Mouse (Mus musculus) forebrain, embryonic 14.5 days (tissue): ENCODE measurements at regions not wholly inside any gene's neighbourhood (a gene's known extent, or its start where the extent isn't known, plus 50 kb on each side); places are given as distances from the start of the nearest gene placed in this dataset.
A peak's percentile ranks its signal among the peaks of the same experiment; 100 is the strongest.

Experiments
- ATAC-seq: fragments of 200-750 bp; cut with Nextera tagmentation; 2 replicates; pipeline ENCODE4 v1.8.0; 2017; ENCODE audit warnings: mild to moderate bottlenecking, moderate library complexity
- DNase-seq: peaks from one replicate; pipeline ENCODE4 v3.0.0-alpha.2; 2015; ENCODE audit warnings: low spot score
- H3K27ac ChIP-seq: fragments of 300-500 bp; sonication (generic); 2 replicates; pipeline ENCODE4 v1.5.1; 2014; ENCODE audit warnings: low read depth, mild to moderate bottlenecking, control low read depth, low read length, moderate library complexity
- H3K27me3 ChIP-seq: fragments of 300-500 bp; sonication (generic); replicated peaks from 2 replicates; pipeline ENCODE4 v1.6.1; 2014; ENCODE audit warnings: low read length, control low read depth, mixed read lengths; ENCODE audit not compliant: control insufficient read depth, insufficient read depth
- H3K36me3 ChIP-seq: fragments of 300-500 bp; sonication (generic); 2 replicates; pipeline ENCODE4 v1.6.1; 2014; ENCODE audit warnings: low read length, control low read depth; ENCODE audit not compliant: control insufficient read depth, insufficient read depth
- H3K4me1 ChIP-seq: fragments of 300-500 bp; sonication (generic); 2 replicates; pipeline ENCODE4 v1.6.1; 2014; ENCODE audit warnings: antibody characterized with exemption, low read length, control low read depth; ENCODE audit not compliant: control insufficient read depth, insufficient read depth
- H3K4me2 ChIP-seq: fragments of 300-500 bp; sonication (generic); 2 replicates; pipeline ENCODE4 v1.6.1; 2014; ENCODE audit warnings: mild to moderate bottlenecking, control low read depth, low read length
- H3K4me3 ChIP-seq: fragments of 300-500 bp; sonication (generic); 2 replicates; pipeline ENCODE4 v1.5.1; 2014; ENCODE audit warnings: low read depth, low read length, control low read depth
- H3K9ac ChIP-seq: fragments of 300-500 bp; sonication (generic); 2 replicates; pipeline ENCODE4 v1.6.1; 2014; ENCODE audit warnings: mild to moderate bottlenecking, low read length, control low read depth, moderate library complexity
- H3K9me3 ChIP-seq: fragments of 300-500 bp; sonication (generic); replicated peaks from 2 replicates; pipeline ENCODE4 v1.6.1; 2016; ENCODE audit warnings: low read length, control low read depth, mixed read lengths; ENCODE audit not compliant: control insufficient read depth
- WGBS: fragments of 180-500 bp; shearing (Covaris S2); extraction: QIAGEN DNeasy Blood & Tissue Kit; methylation state at CpG from one replicate; pipeline ENCODE4 v1.1.7; 2014; 5-methylcytosine and 5-hydroxymethylcytosine counted together

DNA sequence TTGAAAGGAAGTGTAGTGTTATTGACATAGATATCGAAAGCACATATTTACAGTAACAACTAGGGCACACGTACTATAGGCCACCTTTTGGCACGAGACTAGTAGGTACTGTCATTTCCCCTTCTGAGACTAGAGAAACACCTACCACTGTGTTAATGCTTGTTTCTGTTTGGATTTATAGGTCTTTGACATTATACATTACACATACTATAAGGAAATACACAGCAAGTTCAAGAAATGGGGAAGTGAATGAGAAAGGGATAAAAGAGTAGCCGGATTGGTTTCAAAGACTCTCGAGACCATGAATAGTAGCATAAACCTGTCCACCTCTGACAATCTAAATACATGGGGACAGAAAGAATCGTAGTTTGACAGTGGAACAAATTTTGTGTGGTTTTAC is 900.3 kb upstream of the Pot1a start:
- Histone ChIP-seq H3K4me1 (no peaks in the 10 kb centered on the region), H3K9ac (no peak overlapping the region), H3K27ac (no peak overlapping the region), H3K36me3 (no peaks in the 10 kb centered on the region), H3K9me3 (no peaks in the 10 kb centered on the region), H3K4me2 (no peak overlapping the region), H3K4me3 (no peak overlapping the region), H3K27me3 (no peaks in the 10 kb centered on the region)
- WGBS: 90% methylated on average over 6 of the region's 6 CpGs
- ATAC-seq (no peak), DNase-seq (no peak)

DNA sequence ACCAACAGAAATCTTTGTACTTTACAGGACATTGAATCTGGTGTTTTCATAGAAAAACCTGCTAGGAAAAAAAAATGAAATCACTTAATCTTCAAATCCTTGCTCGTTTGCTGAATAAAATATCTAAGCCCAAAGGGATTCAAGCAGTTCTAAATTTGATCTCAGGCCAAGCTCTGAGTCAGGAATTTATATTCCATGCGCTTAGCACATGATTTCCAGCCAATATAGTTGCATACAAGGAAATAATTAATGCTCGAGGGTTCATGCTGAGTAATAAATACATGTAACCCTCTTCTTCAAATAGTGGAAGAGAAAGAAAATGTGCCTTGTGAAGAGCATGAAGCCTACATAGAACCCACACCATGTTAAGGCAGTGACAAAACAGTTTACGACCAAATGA is 899.8 kb upstream of the Pot1a start:
- Histone ChIP-seq H3K27ac (no peak overlapping the region), H3K9ac (no peak overlapping the region), H3K9me3 (no peaks in the 10 kb centered on the region), H3K4me3 (no peak overlapping the region), H3K4me2 (no peak overlapping the region), H3K36me3 (no peaks in the 10 kb centered on the region), H3K4me1 (no peaks in the 10 kb centered on the region), H3K27me3 (no peaks in the 10 kb centered on the region)
- DNase-seq: peak; percentile 45
- ATAC-seq: no peak
- 75% methylated on average over 4 of the region's 4 CpGs for WGBS

DNA sequence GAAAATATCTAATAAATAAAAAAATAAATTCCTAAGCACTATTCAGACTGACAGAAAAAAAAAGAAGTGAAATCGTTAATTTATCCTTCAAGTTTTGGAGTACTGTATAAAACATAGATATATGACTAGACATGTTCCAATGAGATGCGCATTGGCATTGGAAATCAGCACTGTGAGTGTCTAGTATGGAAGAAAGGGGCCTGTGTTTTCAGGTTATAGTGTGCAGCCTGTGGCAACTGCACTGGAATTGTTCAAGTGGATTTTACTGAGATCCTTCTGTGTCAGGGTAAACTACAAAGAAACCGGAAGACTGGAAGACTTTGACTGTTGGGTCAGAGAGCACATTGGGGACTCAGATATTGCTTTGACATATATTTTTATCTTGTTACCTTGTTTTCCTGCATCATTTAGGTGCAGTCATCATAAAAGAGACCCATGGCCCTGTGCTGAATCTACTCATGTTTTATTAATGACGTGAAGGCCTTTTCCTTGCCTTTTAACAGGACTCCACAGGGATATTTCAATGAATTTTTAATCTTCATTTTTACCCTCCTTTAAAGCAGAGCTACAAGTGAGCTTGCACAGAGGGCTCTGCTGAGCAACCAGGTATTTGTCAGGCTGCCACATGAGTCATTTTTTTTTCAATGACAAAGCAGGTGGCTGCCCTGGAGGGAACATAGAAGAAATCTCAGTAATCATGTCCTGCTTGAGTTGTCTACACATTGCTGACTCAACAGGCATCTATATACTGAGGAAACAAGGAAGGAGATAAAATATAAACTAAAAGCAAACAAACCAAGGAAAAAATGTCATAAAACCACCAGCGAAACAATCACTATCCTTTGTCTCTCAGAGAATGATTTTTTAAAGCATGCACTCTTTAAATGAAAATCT is 899.2 kb upstream of the Pot1a start:
- Histone ChIP-seq H3K27me3 (no peaks in the 10 kb centered on the region), H3K4me1 (no peaks in the 10 kb centered on the region), H3K9me3 (no peaks in the 10 kb centered on the region), H3K27ac (no peak overlapping the region), H3K9ac (no peak overlapping the region), H3K4me2 (no peak overlapping the region), H3K36me3 (no peaks in the 10 kb centered on the region), H3K4me3 (no peak overlapping the region)
- 88% methylated on average over 5 of the region's 5 CpGs for WGBS
- peak; percentile 10 for DNase-seq
- ATAC-seq: no peak
